ENCODE assay signal across 19 mouse cellular contexts in the genomic region with DNA sequence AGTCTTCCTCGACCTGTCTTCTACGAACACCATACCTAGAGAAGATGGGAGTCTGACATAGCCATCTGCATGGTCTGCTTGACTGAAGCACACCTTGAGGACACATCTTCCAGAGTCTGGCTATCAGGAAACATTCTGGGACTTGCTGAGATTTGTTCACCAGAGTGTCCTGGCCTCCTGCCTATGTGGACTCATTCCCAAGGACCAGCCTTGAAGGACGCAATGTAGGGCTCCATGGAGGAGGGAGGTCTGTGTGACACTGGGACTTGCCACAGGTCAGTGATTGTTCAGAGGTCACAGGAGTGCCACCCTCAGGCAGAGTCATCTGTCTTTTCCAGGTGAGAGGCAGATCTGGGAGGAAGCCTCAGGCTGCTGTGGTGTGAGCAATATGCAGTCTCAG. TPM values are rescaled to one million over a fixed set of nuclear protein-coding genes. Genes with fewer than 3 reads are reported as not detected.
A peak's percentile ranks its signal among the peaks of the same experiment; 100 is the strongest.
DNase-seq lines count a peak whose midpoint lies in the region; ATAC-seq lines count a peak whose summit lies in the region.
"Had no signal": no experiment of that assay in that cellular context is flagged by ENCODE, and none has a peak within 500 bp of the region (broad histone marks: within the 10 kb centered on the region; RNA-seq: fewer than 3 reads in every experiment).

No protein-coding gene starts in this region.

- no peak overlapping the region for H3K27ac ChIP-seq in kidney, embryonic 16.5 days (ENCODE audit: low read length)
- no peak overlapping the region for H3K27ac ChIP-seq in heart, embryonic 11.5 days (ENCODE audit: low read depth, low read length)
- H3K27ac ChIP-seq: embryonic facial prominence, embryonic 12.5 days; forebrain, embryonic 15.5 days; heart, adult 2 months; heart, embryonic 13.5 days; hindbrain, embryonic 12.5 days had no signal

- peaks cover 5% of the 10 kb centered on the region; the same call in 1 of the 2 replicates for H3K4me1 ChIP-seq in kidney, embryonic 16.5 days (ENCODE audit: insufficient read depth, low read length)
- H3K4me1 ChIP-seq in heart, embryonic 11.5 days (ENCODE audit: control insufficient read depth, insufficient read depth, low read length): no peaks in the 10 kb centered on the region
- H3K4me1 ChIP-seq: embryonic facial prominence, embryonic 12.5 days; forebrain, embryonic 15.5 days; heart, embryonic 13.5 days; hindbrain, embryonic 12.5 days had no signal

- no peak overlapping the region for H3K4me2 ChIP-seq in kidney, embryonic 16.5 days (replicated peaks; ENCODE audit: low read depth, low read length)
- H3K4me2 ChIP-seq in heart, embryonic 11.5 days: no peak overlapping the region
- H3K4me2 ChIP-seq: embryonic facial prominence, embryonic 12.5 days; forebrain, embryonic 15.5 days; heart, embryonic 13.5 days; hindbrain, embryonic 12.5 days had no signal

- peak; percentile 30 to 58 for DNase-seq in kidney, postnatal 25 days
- DNase-seq in adrenal gland, adult (ENCODE audit: inconsistent age in 2 of 2, low spot score in 1 of 2): peak; percentile 81 to 92
- peak; percentile 85 for DNase-seq in adrenal gland, adult 2 months
- peak; percentile 65 for DNase-seq in adrenal gland, postnatal 25 days
- DNase-seq in gastrocnemius, adult 8-10 months (ENCODE audit: low spot score in 2 of 2): no peak
- DNase-seq: cerebellum, adult 11-12 months; cerebellum, adult 9-10 months; cerebellum, postnatal 25 days; gastrocnemius, postnatal 10 days; heart, adult 2 months; heart, postnatal 36 days had no signal

- no peak for ATAC-seq in kidney, embryonic 16.5 days (ENCODE audit: low FRiP score, low TSS enrichment)
- ATAC-seq in heart, embryonic 11.5 days (replicated peaks; ENCODE audit: insufficient number of reproducible peaks, low FRiP score, low TSS enrichment): no peak
- ATAC-seq: forebrain, embryonic 15.5 days; hindbrain, embryonic 16.5 days; inflammation-experienced regulatory T-cells, adult 6 months had no signal

- no peaks in the 10 kb centered on the region for H3K27me3 ChIP-seq in kidney, embryonic 16.5 days (ENCODE audit: insufficient read depth, low read length)
- no peaks in the 10 kb centered on the region for H3K27me3 ChIP-seq in heart, embryonic 11.5 days (ENCODE audit: control insufficient read depth, insufficient read depth, low read length)
- H3K27me3 ChIP-seq: embryonic facial prominence, embryonic 12.5 days; forebrain, embryonic 15.5 days; heart, embryonic 13.5 days; hindbrain, embryonic 12.5 days had no signal

- H3K9ac ChIP-seq in kidney, embryonic 16.5 days (replicated peaks; ENCODE audit: low read length): no peak overlapping the region
- no peak overlapping the region for H3K9ac ChIP-seq in heart, embryonic 11.5 days (ENCODE audit: low read depth, low read length)
- H3K9ac ChIP-seq: embryonic facial prominence, embryonic 12.5 days; forebrain, embryonic 15.5 days; heart, embryonic 13.5 days; hindbrain, embryonic 12.5 days had no signal

- H3K36me3 ChIP-seq in kidney, embryonic 16.5 days (ENCODE audit: insufficient read depth, low read length): no peaks in the 10 kb centered on the region
- no peaks in the 10 kb centered on the region for H3K36me3 ChIP-seq in heart, embryonic 11.5 days (ENCODE audit: control insufficient read depth, insufficient read depth, low read length)
- H3K36me3 ChIP-seq: embryonic facial prominence, embryonic 12.5 days; forebrain, embryonic 15.5 days; heart, embryonic 13.5 days; hindbrain, embryonic 12.5 days had no signal

- 81% methylated on average over 3 of the region's 3 CpGs for WGBS in kidney, embryonic 16.5 days
- 84% methylated on average over 3 of the region's 3 CpGs for WGBS in heart, embryonic 11.5 days (ENCODE audit: insufficient replicate concordance)

- no peak overlapping the region for H3K4me3 ChIP-seq in kidney, embryonic 16.5 days (ENCODE audit: low read length)
- no peak overlapping the region for H3K4me3 ChIP-seq in heart, embryonic 11.5 days (ENCODE audit: low read depth, low read length)
- H3K4me3 ChIP-seq: embryonic facial prominence, embryonic 12.5 days; forebrain, embryonic 15.5 days; heart, adult 2 months; heart, embryonic 13.5 days; hindbrain, embryonic 12.5 days had no signal

- H3K9me3 ChIP-seq in kidney, embryonic 16.5 days (ENCODE audit: low read length): peaks cover 3% of the 10 kb centered on the region; the same call in 1 of the 2 replicates
- H3K9me3 ChIP-seq in heart, embryonic 11.5 days (replicated peaks; ENCODE audit: control insufficient read depth, low read length): 0 out of 2 replicates have a peak, but pooled peaks cover 2% of the 10 kb centered on the region
- H3K9me3 ChIP-seq: forebrain, embryonic 15.5 days had no signal

RNA-seq across cellular contexts. Expression of a gene that starts 8.6 kb away (rescaled TPM):
- polyA plus RNA-seq in kidney, embryonic 16.5 days (2015; fragmentation: Nextera tagmentation; extraction: Ambion mirVana): 14.4 and 18.5 TPM in 2 replicates
- total RNA-seq in adrenal gland, adult 2 months (2021): 100 to 1,000 TPM; 124 to 139 TPM
- polyA plus RNA-seq in adrenal gland, adult 2 months (2012; rRNA removed): 101 and 103 TPM in 2 replicates
- total RNA-seq in adrenal gland, postnatal 25 days (2021): 131 and 173 TPM in 2 replicates
- 10 to 100 TPM; 22.9 to 33.6 (median 27.0) TPM for total RNA-seq in gastrocnemius, adult 8-10 months (2022)
- 15.6 and 16.4 TPM in 2 replicates for polyA plus RNA-seq in heart, embryonic 11.5 days (2014; fragmentation: Nextera tagmentation; extraction: Ambion mirVana)

Comparison
In these comparisons a context has a peak if more than half of its experiments do, and no peak if none do; other contexts are left out.
1. DNase-seq: peak in kidney, postnatal 25 days (2 of 2), adrenal gland, adult (2 of 2), adrenal gland, adult 2 months (single experiment) and adrenal gland, postnatal 25 days (single experiment); none in gastrocnemius, adult 8-10 months (0 of 2).